Mouse (Mus musculus) heart, postnatal 0 days (tissue): ENCODE results near the gene Maml3.

ENCODE experiments used
- CTCF ChIP-seq: IDR thresholded peaks from 2 replicates; pipeline ENCODE4 v1.5.1; 2016; ENCODE audit warnings: antibody characterized with exemption, control low read depth, low read depth
- EP300 ChIP-seq: IDR thresholded peaks from 2 replicates; pipeline ENCODE4 v1.6.1; 2016; ENCODE audit warnings: antibody characterized with exemption, low read depth

DNA sequence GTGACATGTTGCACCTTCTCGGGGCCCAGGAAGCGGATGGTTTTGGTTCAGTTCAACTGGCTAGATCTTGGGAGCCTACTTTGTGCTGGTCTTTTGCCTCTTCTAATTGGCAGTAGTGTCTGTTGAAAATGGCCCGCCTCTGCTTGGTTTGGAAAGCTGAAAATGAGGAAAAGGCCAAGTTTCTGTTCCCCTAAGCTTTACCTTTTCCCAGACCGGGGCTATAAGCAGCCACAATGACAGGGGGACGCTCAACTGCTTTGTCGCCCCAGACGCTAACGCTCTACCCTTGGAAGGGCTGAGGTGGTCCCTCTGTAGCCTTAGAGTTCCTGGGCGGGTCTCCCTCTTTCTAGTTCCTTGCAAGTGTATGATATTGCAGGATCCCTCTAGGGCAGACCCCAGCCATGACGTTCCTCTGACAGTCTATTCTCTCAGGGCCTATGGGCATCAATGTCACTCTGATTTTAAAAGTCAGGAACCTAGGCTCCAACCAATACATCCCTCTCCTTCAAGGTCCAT, 315.4 kb downstream of the Maml3 start:
- TF ChIP-seq CTCF, result no peak
- TF ChIP-seq EP300, result no peak
